ENCODE assay signal across 31 mouse cellular contexts in the genomic region with DNA sequence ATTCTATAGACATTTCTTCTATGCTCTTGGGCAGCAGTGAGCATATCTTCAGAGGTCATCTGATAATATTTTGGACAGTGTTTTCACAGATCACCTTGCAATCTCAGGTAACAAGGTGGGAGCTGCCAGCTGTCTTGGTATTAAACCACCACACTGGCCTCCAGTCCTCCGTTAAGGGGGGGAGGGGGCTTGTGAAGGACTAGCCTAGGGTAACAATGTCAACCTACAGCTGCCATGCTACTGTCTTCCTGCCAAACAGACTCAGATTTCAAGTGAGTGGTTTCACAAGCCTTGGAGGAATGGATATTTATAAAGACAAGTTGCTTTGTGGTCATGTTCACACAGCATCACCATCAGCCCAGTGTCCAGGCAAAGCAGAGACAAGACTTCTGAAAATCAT.
"Had no signal": no experiment of that assay in that cellular context is flagged by ENCODE, and none has a peak within 500 bp of the region (broad histone marks: within the 10 kb centered on the region; RNA-seq: fewer than 3 reads in every experiment).

No protein-coding gene starts in this region.

- H3K27ac ChIP-seq: left cerebral cortex, adult 2 months; limb, embryonic 10.5 days; limb, embryonic 12.5 days; limb, embryonic 13.5 days; limb, embryonic 15.5 days; liver, embryonic 12.5 days; liver, embryonic 13.5 days; liver, embryonic 14.5 days; liver, embryonic 15.5 days; lung, embryonic 15.5 days; macrophage; midbrain, embryonic 10.5 days; midbrain, embryonic 12.5 days; midbrain, embryonic 13.5 days; midbrain, embryonic 15.5 days had no signal

- H3K27me3 ChIP-seq: limb, embryonic 12.5 days; limb, embryonic 13.5 days; limb, embryonic 15.5 days; liver, embryonic 12.5 days; liver, embryonic 13.5 days; liver, embryonic 15.5 days; lung, embryonic 15.5 days; megakaryocyte, embryonic 14.5 days; midbrain, embryonic 12.5 days; midbrain, embryonic 13.5 days; midbrain, embryonic 15.5 days had no signal

- H3K4me2 ChIP-seq: limb, embryonic 12.5 days; limb, embryonic 13.5 days; limb, embryonic 15.5 days; liver, embryonic 11.5 days; liver, embryonic 12.5 days; liver, embryonic 13.5 days; liver, embryonic 15.5 days; lung, embryonic 14.5 days; lung, embryonic 15.5 days; midbrain, embryonic 11.5 days; midbrain, embryonic 12.5 days; midbrain, embryonic 13.5 days; midbrain, embryonic 15.5 days had no signal

- DNase-seq: left cerebral cortex, postnatal 4 days; liver; liver, embryonic 13.5 days; liver, postnatal 0 days; lung, adult 18-20 months; lung, adult 2 months; lung, embryonic 14.5 days; lung, postnatal 10 days; lung, postnatal 14 days; lung, postnatal 36 days; lung, postnatal 4 days; midbrain, embryonic 14.5 days had no signal

- H3K36me3 ChIP-seq: limb, embryonic 10.5 days; limb, embryonic 12.5 days; limb, embryonic 13.5 days; limb, embryonic 15.5 days; liver, embryonic 12.5 days; liver, embryonic 13.5 days; liver, embryonic 15.5 days; lung, embryonic 15.5 days; midbrain, embryonic 10.5 days; midbrain, embryonic 12.5 days; midbrain, embryonic 13.5 days; midbrain, embryonic 15.5 days had no signal

- ATAC-seq: liver, embryonic 12.5 days; liver, postnatal 0 days; lung, postnatal 0 days; midbrain, embryonic 13.5 days; midbrain, embryonic 15.5 days; midbrain, embryonic 16.5 days had no signal

- H3K4me3 ChIP-seq: left cerebral cortex, adult 2 months; limb, embryonic 10.5 days; limb, embryonic 12.5 days; limb, embryonic 13.5 days; limb, embryonic 15.5 days; liver, embryonic 12.5 days; liver, embryonic 13.5 days; liver, embryonic 15.5 days; lung, embryonic 15.5 days; megakaryocyte, embryonic 14.5 days; midbrain, embryonic 10.5 days; midbrain, embryonic 12.5 days; midbrain, embryonic 13.5 days; midbrain, embryonic 15.5 days had no signal
